Mouse (Mus musculus): ENCODE results near the gene Hes2. TPM values are rescaled to one million over a fixed set of nuclear protein-coding genes. Genes with fewer than 3 reads are reported as not detected.
A peak's percentile ranks its signal among the peaks of the same experiment; 100 is the strongest.

Hes2 gene
- polyA plus RNA-seq, 1 experiment from 2014 or later = not detected

GRCm38 (mm10) chr4:152165036-152165931 lies 6.6 kb downstream of the Hes2 start:
- H3K9ac ChIP-seq (replicated peaks) = no peak overlapping the region
- no peaks in the 10 kb centered on the region for H3K36me3 ChIP-seq (replicated peaks; ENCODE audit: insufficient read depth, low read length)
- ATAC-seq = no peak
- 20% methylated on average over 22 of the region's 22 CpGs for WGBS (ENCODE audit: insufficient replicate concordance)
- TF ChIP-seq EP300 (IDR thresholded peaks at IDR 0.05; ENCODE audit: low read depth) = no peak
- TF ChIP-seq CTCF (IDR thresholded peaks at IDR 0.05; ENCODE audit: low read depth) = peak; percentile 95
- H3K27me3 ChIP-seq (ENCODE audit: insufficient read depth, low read length) = peaks cover 18% of the 10 kb centered on the region
- no peaks in the 10 kb centered on the region for H3K4me1 ChIP-seq (ENCODE audit: insufficient read depth)
- no peaks in the 10 kb centered on the region for H3K9me3 ChIP-seq (ENCODE audit: low read length)
- peak; percentile 80 for DNase-seq
- H3K4me3 ChIP-seq (ENCODE audit: low read depth, low read length) = no peak overlapping the region
- 0 out of 2 replicates have a peak overlapping the region, but pooled peaks have one; percentile 13 for H3K27ac ChIP-seq (ENCODE audit: low read depth)
- peak overlapping the region; percentile 39 for H3K4me2 ChIP-seq (ENCODE audit: low read depth, low read length)

GRCm38 (mm10) chr4:152168052-152168451 lies 9.4 kb downstream of the Hes2 start:
- Histone ChIP-seq H3K9ac (replicated peaks) (no peak overlapping the region), H3K4me1 (ENCODE audit: insufficient read depth) (no peaks in the 10 kb centered on the region), H3K9me3 (ENCODE audit: low read length) (no peaks in the 10 kb centered on the region), H3K4me3 (ENCODE audit: low read depth, low read length) (no peak overlapping the region), H3K27ac (ENCODE audit: low read depth) (no peak overlapping the region), H3K27me3 (ENCODE audit: insufficient read depth, low read length) (no peaks in the 10 kb centered on the region), H3K36me3 (replicated peaks; ENCODE audit: insufficient read depth, low read length) (no peaks in the 10 kb centered on the region), H3K4me2 (ENCODE audit: low read depth, low read length) (no peak overlapping the region)
- WGBS (ENCODE audit: insufficient replicate concordance) = 65% methylated on average over 8 of the region's 8 CpGs
- no peak for DNase-seq
- no peak for ATAC-seq
- no peak for TF ChIP-seq EP300 (IDR thresholded peaks at IDR 0.05; ENCODE audit: low read depth)
- no peak for TF ChIP-seq CTCF (IDR thresholded peaks at IDR 0.05; ENCODE audit: low read depth)

- H3K27me3 ChIP-seq (ENCODE audit: insufficient read depth, low read length) = no peaks in the 10 kb centered on the region
- no peak for ATAC-seq
Measured at GRCm38 (mm10) chr4:152169103-152169502, 10.4 kb downstream of the Hes2 start.

GRCm38 (mm10) chr4:152170286-152170685 lies 11.6 kb downstream of the Hes2 start:
- 74% methylated on average over 10 of the region's 10 CpGs for WGBS (ENCODE audit: insufficient replicate concordance)
- H3K9me3 ChIP-seq (ENCODE audit: low read length) = no peaks in the 10 kb centered on the region
- H3K4me2 ChIP-seq (ENCODE audit: low read depth, low read length) = no peak overlapping the region
- H3K9ac ChIP-seq (replicated peaks) = no peak overlapping the region
- H3K4me3 ChIP-seq (ENCODE audit: low read depth, low read length) = no peak overlapping the region
- H3K36me3 ChIP-seq (replicated peaks; ENCODE audit: insufficient read depth, low read length) = no peaks in the 10 kb centered on the region
- TF ChIP-seq EP300 (IDR thresholded peaks at IDR 0.05; ENCODE audit: low read depth) (no peak), CTCF (IDR thresholded peaks at IDR 0.05; ENCODE audit: low read depth) (no peak)
- ATAC-seq = no peak
- no peaks in the 10 kb centered on the region for H3K4me1 ChIP-seq (ENCODE audit: insufficient read depth)
- H3K27ac ChIP-seq (ENCODE audit: low read depth) = no peak overlapping the region
- DNase-seq = no peak
- H3K27me3 ChIP-seq (ENCODE audit: insufficient read depth, low read length) = no peaks in the 10 kb centered on the region

More at GRCm38 (mm10) chr4:152169103-152169502, 10.4 kb downstream of the Hes2 start:
- H3K27ac ChIP-seq (ENCODE audit: low read depth) = no peak overlapping the region
- WGBS (ENCODE audit: insufficient replicate concordance) = 77% methylated on average over 7 of the region's 7 CpGs
- no peak overlapping the region for H3K4me3 ChIP-seq (ENCODE audit: low read depth, low read length)
- no peak for TF ChIP-seq EP300 (IDR thresholded peaks at IDR 0.05; ENCODE audit: low read depth)
- TF ChIP-seq CTCF (IDR thresholded peaks at IDR 0.05; ENCODE audit: low read depth) = no peak
- H3K9ac ChIP-seq (replicated peaks) = no peak overlapping the region
- DNase-seq = no peak
- no peaks in the 10 kb centered on the region for H3K4me1 ChIP-seq (ENCODE audit: insufficient read depth)
- H3K9me3 ChIP-seq (ENCODE audit: low read length) = no peaks in the 10 kb centered on the region
- H3K4me2 ChIP-seq (ENCODE audit: low read depth, low read length) = no peak overlapping the region
- H3K36me3 ChIP-seq (replicated peaks; ENCODE audit: insufficient read depth, low read length) = no peaks in the 10 kb centered on the region

- Histone ChIP-seq H3K9me3 (ENCODE audit: low read length) (no peaks in the 10 kb centered on the region), H3K27me3 (ENCODE audit: insufficient read depth, low read length) (no peaks in the 10 kb centered on the region), H3K9ac (replicated peaks) (no peak overlapping the region), H3K36me3 (replicated peaks; ENCODE audit: insufficient read depth, low read length) (no peaks in the 10 kb centered on the region), H3K4me3 (ENCODE audit: low read depth, low read length) (no peak overlapping the region), H3K27ac (ENCODE audit: low read depth) (no peak overlapping the region), H3K4me2 (ENCODE audit: low read depth, low read length) (no peak overlapping the region), H3K4me1 (ENCODE audit: insufficient read depth) (no peaks in the 10 kb centered on the region)
- no peak for DNase-seq
- WGBS (ENCODE audit: insufficient replicate concordance) = 74% methylated on average over 6 of the region's 6 CpGs
- ATAC-seq = no peak
- TF ChIP-seq EP300 (IDR thresholded peaks at IDR 0.05; ENCODE audit: low read depth) (no peak), CTCF (IDR thresholded peaks at IDR 0.05; ENCODE audit: low read depth) (peak; percentile 52)
Measured at GRCm38 (mm10) chr4:152171543-152171942, 12.9 kb downstream of the Hes2 start.

- peaks cover 8% of the 10 kb centered on the region for H3K4me1 ChIP-seq (ENCODE audit: insufficient read depth)
- no peak overlapping the region for H3K27ac ChIP-seq (ENCODE audit: low read depth)
- H3K4me3 ChIP-seq (ENCODE audit: low read depth, low read length) = no peak overlapping the region
- no peak overlapping the region for H3K4me2 ChIP-seq (ENCODE audit: low read depth, low read length)
- peak; percentile 87 for DNase-seq
- TF ChIP-seq EP300 (IDR thresholded peaks at IDR 0.05; ENCODE audit: low read depth) = no peak
- peak; percentile 92 for TF ChIP-seq CTCF (IDR thresholded peaks at IDR 0.05; ENCODE audit: low read depth)
- H3K27me3 ChIP-seq (ENCODE audit: insufficient read depth, low read length) = no peaks in the 10 kb centered on the region
- no peaks in the 10 kb centered on the region for H3K9me3 ChIP-seq (ENCODE audit: low read length)
- under 1% methylated on average over 5 of the region's 5 CpGs for WGBS (ENCODE audit: insufficient replicate concordance)
- no peak for ATAC-seq
- no peak overlapping the region for H3K9ac ChIP-seq (replicated peaks)
- H3K36me3 ChIP-seq (replicated peaks; ENCODE audit: insufficient read depth, low read length) = no peaks in the 10 kb centered on the region
Measured at GRCm38 (mm10) chr4:152173041-152173440, 14.4 kb downstream of the Hes2 start.

Measured in liver, postnatal 0 days (tissue).